Mouse (Mus musculus) midbrain, embryonic 12.5 days (tissue): ENCODE measurements around the gene Hnrnpk. TPM values are rescaled to one million over a fixed set of nuclear protein-coding genes. Genes with fewer than 3 reads are reported as not detected.

Experiments
- ATAC-seq: fragments of 200-750 bp; cut with Nextera tagmentation; 2 replicates; pipeline ENCODE4 v1.8.0; 2017; ENCODE audit warnings: low read depth, moderate TSS enrichment, moderate library complexity; ENCODE audit not compliant: low FRiP score
- H3K27ac ChIP-seq: fragments of 300-500 bp; sonication (generic); replicated peaks from 2 replicates; pipeline ENCODE4 v1.5.1; 2016; ENCODE audit warnings: mild to moderate bottlenecking
- H3K27me3 ChIP-seq: fragments of 300-500 bp; sonication (generic); 2 replicates; pipeline ENCODE4 v1.6.1; 2016; ENCODE audit warnings: mild to moderate bottlenecking
- H3K36me3 ChIP-seq: fragments of 300-500 bp; sonication (generic); 2 replicates; pipeline ENCODE4 v1.6.1; 2016
- H3K4me1 ChIP-seq: fragments of 300-500 bp; sonication (generic); 2 replicates; pipeline ENCODE4 v1.6.1; 2016
- H3K4me2 ChIP-seq: fragments of 300-500 bp; sonication (generic); replicated peaks from 2 replicates; pipeline ENCODE4 v1.6.1; 2016; ENCODE audit warnings: mild to moderate bottlenecking, moderate library complexity
- H3K4me3 ChIP-seq: fragments of 300-500 bp; sonication (generic); 2 replicates; pipeline ENCODE4 v1.5.1; 2016; ENCODE audit warnings: mild to moderate bottlenecking
- H3K9ac ChIP-seq: fragments of 300-500 bp; sonication (generic); replicated peaks from 2 replicates; pipeline ENCODE4 v1.6.1; 2016; ENCODE audit warnings: mild to moderate bottlenecking, moderate library complexity
- H3K9me3 ChIP-seq: fragments of 300-500 bp; sonication (generic); 2 replicates; pipeline ENCODE4 v1.6.1; 2016; ENCODE audit warnings: mild to moderate bottlenecking
- WGBS: fragments of 180-500 bp; shearing (Covaris S2); methylation state at CpG from one replicate; pipeline ENCODE4 v1.1.7; 2016; 5-methylcytosine and 5-hydroxymethylcytosine counted together
- microRNA counts: library from miRNA; unstranded; fragments of <30 nt; microRNA quantifications from one replicate; lab custom pipeline; 2017
- microRNA-seq: library from miRNA; unstranded; fragments of <30 nt; microRNA quantifications from one replicate; pipeline ENCODE4, GENCODE M21; 2017
- polyA plus RNA-seq: library from polyadenylated mRNA; unstranded; fragments of >200 nt; fragmentation: Nextera tagmentation; extraction: Ambion mirVana; gene quantifications from 2 replicates; pipeline ENCODE4 v1.2.1, GENCODE M21; 2016

Hnrnpk gene
- polyA plus RNA-seq, 1 experiment from 2014 or later = 2,145 TPM

- Histone ChIP-seq H3K27ac (peak within 1 kb of the TSS; percentile 25; the same call in 1 of the 2 replicates), H3K4me3 (peak within 1 kb of the TSS; percentile 70), H3K27me3 (peaks cover 5% of the 10 kb centered on the region), H3K9ac (peak within 1 kb of the TSS; percentile 51), H3K36me3 (no peaks in the 10 kb centered on the region), H3K4me2 (peak within 1 kb of the TSS; percentile 94), H3K4me1 (0 out of 2 replicates have a peak, but pooled peaks cover 3% of the 10 kb centered on the region), H3K9me3 (no peaks in the 10 kb centered on the region)
- WGBS = under 1% methylated on average over 85 of the region's 85 CpGs
- ATAC-seq = peak; percentile 98
Measured at GRCm38 (mm10) chr13:58358629-58359303, 44.4 kb downstream of the Hnrnpk start, which contains the start of gene Kif27. Gene Kif27 (minus strand): TSS chr13:58359122.

- Histone ChIP-seq H3K4me1 (no peaks in the 10 kb centered on the region), H3K27ac (no peak overlapping the region), H3K4me3 (no peak overlapping the region), H3K9me3 (no peaks in the 10 kb centered on the region), H3K9ac (no peak overlapping the region), H3K4me2 (no peak overlapping the region), H3K27me3 (no peaks in the 10 kb centered on the region; the same call in 1 of the 2 replicates), H3K36me3 (no peaks in the 10 kb centered on the region)
- no peak for ATAC-seq
Measured at GRCm38 (mm10) chr13:58352996-58353395, 50.1 kb downstream of the Hnrnpk start.

GRCm38 (mm10) chr13:58350606-58351005 lies 52.5 kb downstream of the Hnrnpk start:
- Histone ChIP-seq H3K4me2 (no peak overlapping the region), H3K4me1 (no peaks in the 10 kb centered on the region), H3K9me3 (no peaks in the 10 kb centered on the region), H3K36me3 (no peaks in the 10 kb centered on the region), H3K27me3 (no peaks in the 10 kb centered on the region), H3K4me3 (no peak overlapping the region), H3K27ac (no peak overlapping the region), H3K9ac (no peak overlapping the region)
- ATAC-seq = no peak
- 79% methylated on average over 4 of the region's 4 CpGs for WGBS

- no peak for ATAC-seq
- H3K36me3 ChIP-seq = no peaks in the 10 kb centered on the region
- no peaks in the 10 kb centered on the region for H3K9me3 ChIP-seq
- no peaks in the 10 kb centered on the region for H3K27me3 ChIP-seq
- no peaks in the 10 kb centered on the region for H3K4me1 ChIP-seq
- H3K27ac ChIP-seq = no peak overlapping the region
- no peak overlapping the region for H3K4me3 ChIP-seq
- 83% methylated on average over 9 of the region's 9 CpGs for WGBS
- H3K9ac ChIP-seq = no peak overlapping the region
- no peak overlapping the region for H3K4me2 ChIP-seq
Measured at GRCm38 (mm10) chr13:58344505-58344904, 58.6 kb downstream of the Hnrnpk start.

MicroRNAs within 50 kb of the gene (microRNA counts, 519-probe panel; counts per million panel counts)
- 6,568 counts per million, percentile 71 among the panel's probes with 10 or more counts for microRNA mmu-miR-7a (lab: Ali Mortazavi, UCI)

Small RNA genes lying within 50 kb of the gene (microRNA-seq; reads per million reads assigned to microRNA genes)
- 558 reads per million, percentile 72 among the genes with 10 or more reads in this experiment for gene Mir7-1

Other genes with a start within 250 kb of the Hnrnpk start
- 61.7 and 69.7 TPM in 2 replicates for gene Idnk, start 245.7 kb downstream of the Hnrnpk start, polyA plus RNA-seq
- gene Ubqln1, start 187.7 kb downstream of the Hnrnpk start, polyA plus RNA-seq = 164 and 165 TPM in 2 replicates
- gene Gkap1, start 127.6 kb downstream of the Hnrnpk start, polyA plus RNA-seq = 36.2 and 40.0 TPM in 2 replicates
- 1.3 and 1.4 TPM in 2 replicates for gene Kif27, start 44.2 kb downstream of the Hnrnpk start, polyA plus RNA-seq
- 26.7 and 29.4 TPM in 2 replicates for gene 2210016F16Rik, start 18.1 kb downstream of the Hnrnpk start, polyA plus RNA-seq
- gene Rmi1, start 1.1 kb downstream of the Hnrnpk start, polyA plus RNA-seq = 29.4 and 31.0 TPM in 2 replicates
- not detected in 2 replicates for gene Slc28a3, start 207.5 kb upstream of the Hnrnpk start, polyA plus RNA-seq